Mouse (Mus musculus): Measurements from ENCODE around the gene Dnmt1. TPM values are rescaled to one million over a fixed set of nuclear protein-coding genes. Genes with fewer than 3 reads are reported as not detected.

Gene Dnmt1
- total RNA-seq, 4 experiments from 2014 or later: 32.9 to 38.4 (median 35.2) TPM

Small RNA genes lying within 50 kb of the gene (microRNA-seq; reads per million reads assigned to microRNA genes)
- gene Mir7081: 0 to 2.5 reads per million in 2 experiments

Other genes starting within 250 kb of the Dnmt1 start
- gene Olfm2, start 213.5 kb downstream of the Dnmt1 start, total RNA-seq (2022): 10 to 100 TPM; 45.9 to 52.3 (median 47.0) TPM
- gene Col5a3, start 144.8 kb downstream of the Dnmt1 start, total RNA-seq (2022): 1 to 10 TPM; 1.2 to 2.9 (median 2.3) TPM
- gene Rdh8, start 141.4 kb downstream of the Dnmt1 start, total RNA-seq (2022): not detected
- gene A230050P20Rik, start 91.2 kb downstream of the Dnmt1 start, total RNA-seq (2022): 10 to 100 TPM; 83.6 to 95.7 (median 90.0) TPM
- 1 to 10 TPM; 6.8 to 8.9 (median 8.5) TPM for gene Angptl6, start 80.2 kb downstream of the Dnmt1 start, total RNA-seq (2022)
- 10 to 100 TPM; 21.8 to 28.1 (median 24.6) TPM for gene Ppan, start 71.7 kb downstream of the Dnmt1 start, total RNA-seq (2022)
- gene Eif3g, start 61.3 kb downstream of the Dnmt1 start, total RNA-seq (2022): 100 to 1,000 TPM; 118 to 139 (median 131) TPM
- gene S1pr2, start 16.9 kb upstream of the Dnmt1 start, total RNA-seq (2022): 1 to 10 TPM; 1.3 to 4.4 (median 3.7) TPM
- 10 to 100 TPM; 60.1 to 65.7 (median 61.0) TPM for gene Mrpl4, start 42.9 kb upstream of the Dnmt1 start, total RNA-seq (2022)
- gene Icam1, start 56.1 kb upstream of the Dnmt1 start, total RNA-seq (2022): 1 to 10 TPM; 2.8 to 9.8 (median 6.3) TPM
- 1 to 10 TPM in 3 of 4 experiments, under 1 TPM in 1; 0.49 to 1.8 (median 1.4) TPM for gene Icam4, start 69.5 kb upstream of the Dnmt1 start, total RNA-seq (2022)
- gene Icam5, start 72.2 kb upstream of the Dnmt1 start, total RNA-seq (2022): 100 to 1,000 TPM; 302 to 315 (median 304) TPM
- gene Zglp1, start 107.2 kb upstream of the Dnmt1 start, total RNA-seq (2022): 1 to 10 TPM in 1 of 4 experiments, under 1 TPM in 1, not detected in 2; 0.87 to 1.1 TPM
- gene Gm49373, start 113.2 kb upstream of the Dnmt1 start, total RNA-seq (2022): 1 to 10 TPM; 1.2 to 2.3 (median 2.2) TPM
- gene Fdx1l, start 113.7 kb upstream of the Dnmt1 start, total RNA-seq (2022): 10 to 100 TPM; 47.3 to 69.6 (median 59.3) TPM
- 1 to 10 TPM; 2.7 to 5.4 (median 4.0) TPM for gene Gm38431, start 132.1 kb upstream of the Dnmt1 start, total RNA-seq (2022)
- gene Raver1, start 132.1 kb upstream of the Dnmt1 start, total RNA-seq (2022): 10 to 100 TPM; 26.7 to 35.4 (median 31.6) TPM
- 10 to 100 TPM; 17.1 to 20.7 (median 18.7) TPM for gene Tyk2, start 171.4 kb upstream of the Dnmt1 start, total RNA-seq (2022)
- gene Cdc37, start 190.1 kb upstream of the Dnmt1 start, total RNA-seq (2022): 100 to 1,000 TPM; 116 to 151 (median 131) TPM
- gene Pde4a, start 205.8 kb upstream of the Dnmt1 start, total RNA-seq (2022): 10 to 100 TPM; 86.6 to 99.1 (median 93.6) TPM

All from layer of hippocampus, adult 8-10 months (tissue).